Comparison of ENCODE assay signal across 8 mouse cellular contexts in the genomic region with DNA sequence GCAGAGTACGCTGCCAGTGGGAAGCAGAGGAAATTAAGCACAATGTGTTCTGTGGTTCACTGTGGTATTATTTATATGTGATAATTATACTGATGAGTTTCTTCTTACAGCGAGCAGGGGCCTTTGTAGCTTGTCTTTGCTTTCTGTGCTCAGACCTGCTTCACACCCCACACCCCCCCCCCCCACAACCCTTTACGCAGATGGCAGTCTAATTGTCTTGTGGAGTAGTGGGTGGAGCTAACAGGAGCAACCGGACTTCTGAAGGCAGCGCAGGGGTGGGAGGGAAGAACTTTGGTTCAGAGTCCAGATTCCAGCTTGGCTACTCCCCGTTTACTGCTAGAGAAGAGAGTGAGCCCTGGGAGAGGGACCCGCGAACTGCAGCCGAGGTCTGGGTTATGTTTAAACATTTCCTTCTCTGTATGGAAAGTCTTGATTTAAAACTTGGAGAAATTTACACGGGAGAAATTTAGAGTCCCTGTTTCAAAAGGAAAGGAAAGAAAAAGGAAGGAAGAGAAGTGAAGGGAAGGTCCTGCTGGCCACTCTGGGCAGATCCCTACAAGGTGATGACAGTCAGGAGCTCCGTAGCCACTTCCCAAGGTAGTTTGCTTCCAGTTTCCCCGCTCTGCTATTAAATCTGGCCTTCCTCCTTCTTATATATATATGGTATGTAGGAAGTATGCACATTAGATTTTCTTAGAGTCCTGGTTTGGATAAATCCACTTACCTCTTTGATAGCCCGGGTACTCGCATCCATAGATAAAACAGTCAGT. TPM values are rescaled to one million over a fixed set of nuclear protein-coding genes. Genes with fewer than 3 reads are reported as not detected.
DNase-seq lines count a peak whose midpoint lies in the region; ATAC-seq lines count a peak whose summit lies in the region.

No protein-coding gene starts in this region.

- H3K9me3 ChIP-seq in liver, embryonic 15.5 days (replicated peaks) = no peaks in the 10 kb centered on the region

- no peak overlapping the region for H3K27ac ChIP-seq in liver, embryonic 15.5 days (replicated peaks)

- 0 out of 2 replicates have a peak, but pooled peaks cover 1% of the 10 kb centered on the region for H3K4me1 ChIP-seq in liver, embryonic 15.5 days (replicated peaks)

- no peak overlapping the region for H3K4me3 ChIP-seq in liver, embryonic 15.5 days (replicated peaks)

- no peaks in the 10 kb centered on the region for H3K27me3 ChIP-seq in liver, embryonic 15.5 days

- H3K36me3 ChIP-seq in liver, embryonic 15.5 days (replicated peaks) = no peaks in the 10 kb centered on the region

- H3K4me2 ChIP-seq in liver, embryonic 15.5 days = peak overlapping the region; percentile 20; the same call in 1 of the 2 replicates

- H3K9ac ChIP-seq in liver, embryonic 15.5 days = no peak overlapping the region

- no peak for ATAC-seq in liver, embryonic 15.5 days (ENCODE audit: insufficient read depth)
- ATAC-seq in frontal cortex, adult (ENCODE audit: low TSS enrichment) = no peak
- ATAC-seq in erythroid progenitor cell, adult 5-6 weeks (replicated peaks; ENCODE audit: low FRiP score, poor library complexity, severe bottlenecking) = no peak

- peak; percentile 62 for DNase-seq in Muller cell, postnatal 12 days (ENCODE audit: inconsistent ontology term)
- DNase-seq in embryo, embryonic 9.5 days (ENCODE audit: extremely low spot score) = peak; percentile 37
- peak; percentile 77 for DNase-seq in kidney, adult 11 months
- DNase-seq in cerebellum, postnatal 10 days = no peak
- no peak for DNase-seq in frontal cortex, postnatal 10 days (ENCODE audit: low spot score in 2 of 2)

- 44% methylated on average over 14 of the region's 14 CpGs for WGBS in liver, embryonic 15.5 days (ENCODE audit: insufficient replicate concordance)

RNA-seq across cellular contexts. Expression of a gene that starts 30.4 kb away (rescaled TPM):
- polyA plus RNA-seq in liver, embryonic 15.5 days (2015; fragmentation: Nextera tagmentation; extraction: Ambion mirVana) = 6.9 and 7.5 TPM in 2 replicates
- total RNA-seq in erythroid progenitor cell, adult 5-6 weeks (2015; ENCODE audit: low replicate concordance) = 57.4 and 64.5 TPM in 2 replicates
- total RNA-seq in erythroid progenitor cell, adult 5-6 weeks (2017; ENCODE audit: low replicate concordance) = 35.9 and 52.1 TPM in 2 replicates

Comparison
In these comparisons a context has a peak if more than half of its experiments do, and no peak if none do; other contexts are left out.
1. DNase-seq: peak in Muller cell, postnatal 12 days (single experiment), embryo, embryonic 9.5 days (single experiment) and kidney, adult 11 months (single experiment); none in cerebellum, postnatal 10 days (0 of 2) and frontal cortex, postnatal 10 days (0 of 2).